Comparison of ENCODE assay signal across 26 mouse cellular contexts in genomic region chr14:31784975-31785374, GRCm38 (mm10).
"Had no signal": no experiment of that assay in that cellular context is flagged by ENCODE, and none has a peak within 500 bp of the region (broad histone marks: within the 10 kb centered on the region; RNA-seq: fewer than 3 reads in every experiment).

No protein-coding gene starts in this region.

- H3K4me3 ChIP-seq: heart, adult 2 months; heart, embryonic 13.5 days; heart, embryonic 15.5 days; hindbrain, embryonic 13.5 days; hindbrain, embryonic 15.5 days; kidney, embryonic 15.5 days; limb, embryonic 13.5 days; limb, embryonic 15.5 days had no signal

- ATAC-seq: forebrain, postnatal 0 days; hindbrain, postnatal 0 days; intestine, embryonic 16.5 days had no signal

- DNase-seq: forebrain, postnatal 0 days; gastrocnemius, postnatal 10 days; gastrocnemius, postnatal 36 days; heart, adult 11 months; heart, adult 2 months; heart, postnatal 14 days; heart, postnatal 36 days; kidney, adult 11 months; kidney, adult 2 months; kidney, adult 9 months; kidney, postnatal 14 days; kidney, postnatal 36 days; layer of hippocampus, adult 9-11 months; layer of hippocampus, postnatal 36 days; left cerebral cortex, postnatal 4 days had no signal

- H3K9me3 ChIP-seq: heart, embryonic 13.5 days; heart, embryonic 15.5 days; hindbrain, embryonic 13.5 days; hindbrain, embryonic 15.5 days; kidney, embryonic 15.5 days; limb, embryonic 13.5 days; limb, embryonic 15.5 days had no signal

- H3K27ac ChIP-seq: heart, adult 2 months; heart, embryonic 15.5 days; hindbrain, embryonic 13.5 days; hindbrain, embryonic 15.5 days; kidney, embryonic 15.5 days; kidney, postnatal 0 days; limb, embryonic 13.5 days; limb, embryonic 15.5 days had no signal

- H3K9ac ChIP-seq: forebrain, postnatal 0 days; heart, embryonic 13.5 days; heart, embryonic 15.5 days; hindbrain, embryonic 13.5 days; hindbrain, embryonic 15.5 days; kidney, embryonic 15.5 days; limb, embryonic 13.5 days; limb, embryonic 15.5 days had no signal

- H3K4me2 ChIP-seq: heart, embryonic 11.5 days; heart, embryonic 13.5 days; heart, embryonic 15.5 days; hindbrain, embryonic 13.5 days; hindbrain, embryonic 15.5 days; kidney, embryonic 15.5 days; limb, embryonic 13.5 days; limb, embryonic 15.5 days had no signal

- H3K27me3 ChIP-seq: heart, embryonic 13.5 days; heart, embryonic 15.5 days; hindbrain, embryonic 13.5 days; hindbrain, embryonic 15.5 days; kidney, embryonic 15.5 days; limb, embryonic 13.5 days; limb, embryonic 15.5 days had no signal

- H3K36me3 ChIP-seq: heart, embryonic 13.5 days; heart, embryonic 15.5 days; hindbrain, embryonic 13.5 days; hindbrain, embryonic 15.5 days; kidney, embryonic 15.5 days; limb, embryonic 13.5 days; limb, embryonic 15.5 days had no signal
